Mouse (Mus musculus) forebrain, embryonic 10.5 days (tissue): ENCODE measurements around the gene Ninj2. TPM values are rescaled to one million over a fixed set of nuclear protein-coding genes. Genes with fewer than 3 reads are reported as not detected.

ENCODE experiments used
- DNase-seq: peaks from one replicate; pipeline ENCODE4 v3.0.0-alpha.2; 2017; ENCODE audit warnings: low spot score; ENCODE audit errors: extremely low spot score
- H3K27ac ChIP-seq: fragments of 300-500 bp; sonication (generic); 2 replicates; pipeline ENCODE4 v1.5.1; 2016; ENCODE audit warnings: mild to moderate bottlenecking
- H3K27me3 ChIP-seq: fragments of 300-500 bp; sonication (generic); 2 replicates; pipeline ENCODE4 v1.6.1; 2016; ENCODE audit warnings: mild to moderate bottlenecking; ENCODE audit not compliant: poor library complexity, severe bottlenecking
- H3K36me3 ChIP-seq: fragments of 300-500 bp; sonication (generic); replicated peaks from 2 replicates; pipeline ENCODE4 v1.6.1; 2016; ENCODE audit warnings: mild to moderate bottlenecking, moderate library complexity
- H3K4me1 ChIP-seq: fragments of 300-500 bp; sonication (generic); 2 replicates; pipeline ENCODE4 v1.6.1; 2016
- H3K4me3 ChIP-seq: fragments of 300-500 bp; sonication (generic); 2 replicates; pipeline ENCODE4 v1.5.1; 2016; ENCODE audit warnings: mild to moderate bottlenecking, moderate library complexity
- H3K9me3 ChIP-seq: fragments of 300-500 bp; sonication (generic); 2 replicates; pipeline ENCODE4 v1.6.1; 2016; ENCODE audit warnings: mild to moderate bottlenecking, moderate library complexity
- WGBS: fragments of 180-500 bp; shearing (Covaris S2); methylation state at CpG from one replicate; pipeline ENCODE4 v1.1.7; 2016; 5-methylcytosine and 5-hydroxymethylcytosine counted together
- polyA plus RNA-seq: library from polyadenylated mRNA; unstranded; fragments of >200 nt; fragmentation: Nextera tagmentation; extraction: Ambion mirVana; gene quantifications from 2 replicates; pipeline ENCODE4 v1.2.1, GENCODE M21; 2016

Ninj2 gene
- polyA plus RNA-seq, 1 experiment from 2014 or later: not detected

GRCm38 (mm10) chr6:120202406-120202805, 109.3 kb downstream of the Ninj2 start:
- Histone ChIP-seq H3K9me3 (no peaks in the 10 kb centered on the region), H3K27ac (peak overlapping the region; percentile 44), H3K36me3 (no peaks in the 10 kb centered on the region), H3K27me3 (no peaks in the 10 kb centered on the region), H3K4me1 (peaks cover 42% of the 10 kb centered on the region), H3K4me3 (no peak overlapping the region)
- no peak for DNase-seq
- 69% methylated on average over 8 of the region's 8 CpGs for WGBS

DNA sequence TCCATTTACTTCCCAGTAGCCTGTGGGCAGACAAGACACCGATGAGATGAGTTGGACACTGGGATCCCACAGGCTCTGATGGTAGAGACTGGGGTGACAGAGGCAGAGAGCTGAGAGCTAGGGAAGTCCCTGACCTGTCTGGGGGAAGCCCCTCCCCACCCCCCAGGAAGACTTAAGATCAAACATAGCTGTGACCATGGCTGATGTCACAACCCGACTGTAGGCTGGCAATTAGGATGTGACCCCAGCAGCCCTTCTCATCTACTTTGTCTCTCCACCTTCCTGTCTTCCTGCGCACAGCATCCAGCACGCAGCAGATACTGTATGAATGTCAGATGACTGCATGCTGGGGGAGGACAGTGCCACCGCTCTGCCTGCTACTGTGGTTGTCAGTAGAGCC, 113.4 kb downstream of the Ninj2 start:
- DNase-seq: no peak
- Histone ChIP-seq H3K4me3 (no peak overlapping the region), H3K27ac (no peak overlapping the region), H3K27me3 (no peaks in the 10 kb centered on the region), H3K9me3 (no peaks in the 10 kb centered on the region), H3K36me3 (no peaks in the 10 kb centered on the region), H3K4me1 (peaks cover 26% of the 10 kb centered on the region)
- 91% methylated on average over 5 of the region's 5 CpGs for WGBS

DNA sequence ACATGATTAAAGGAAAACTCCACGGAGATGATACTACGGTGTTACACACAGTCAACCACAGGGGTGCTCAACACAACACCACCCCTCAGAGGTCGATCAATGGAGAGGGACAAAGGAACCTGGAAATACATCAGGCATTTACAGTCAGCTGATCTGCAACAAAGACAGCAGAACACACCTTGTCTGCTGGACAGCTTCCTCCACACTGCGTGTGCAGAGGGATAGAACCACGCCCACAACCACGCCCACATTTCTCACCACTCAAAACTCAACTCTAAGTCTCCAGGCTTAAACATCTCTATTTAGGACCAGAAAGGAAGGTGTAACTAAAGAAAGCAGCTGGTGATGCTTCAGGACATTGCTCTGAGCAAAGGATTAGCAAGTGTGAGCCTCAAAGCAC, 118.4 kb downstream of the Ninj2 start:
- Histone ChIP-seq H3K9me3 (no peaks in the 10 kb centered on the region), H3K27me3 (no peaks in the 10 kb centered on the region), H3K4me3 (no peak overlapping the region), H3K4me1 (0 out of 2 replicates have a peak, but pooled peaks cover 4% of the 10 kb centered on the region), H3K27ac (no peak overlapping the region), H3K36me3 (no peaks in the 10 kb centered on the region)
- WGBS: 89% methylated on average over 6 of the region's 6 CpGs
- no peak for DNase-seq

DNA sequence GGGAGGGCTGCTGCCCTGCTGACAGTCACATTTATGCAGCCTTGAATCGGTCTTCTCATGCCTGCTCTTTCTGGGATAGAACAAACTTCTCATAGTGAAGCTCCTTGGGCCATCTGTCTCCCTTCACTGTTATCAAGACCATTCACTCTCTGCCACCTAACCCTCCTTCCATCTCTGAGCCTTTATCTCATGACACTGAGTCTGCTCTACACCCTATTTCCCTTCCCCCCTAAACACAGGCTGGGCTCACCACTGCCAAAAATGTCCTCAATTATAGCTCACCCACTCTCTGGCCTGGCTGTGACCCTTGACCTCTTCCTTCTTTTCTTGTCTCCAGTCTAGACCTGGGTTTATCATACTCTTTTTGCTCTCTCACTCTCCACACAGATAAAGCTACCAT, 123.6 kb downstream of the Ninj2 start:
- Histone ChIP-seq H3K9me3 (no peaks in the 10 kb centered on the region), H3K27me3 (no peaks in the 10 kb centered on the region), H3K4me1 (peaks cover 4% of the 10 kb centered on the region; the same call in 1 of the 2 replicates), H3K4me3 (no peak overlapping the region), H3K36me3 (no peaks in the 10 kb centered on the region), H3K27ac (no peak overlapping the region)
- 80% methylated on average over 1 of the region's 1 CpGs for WGBS
- DNase-seq: no peak

DNA sequence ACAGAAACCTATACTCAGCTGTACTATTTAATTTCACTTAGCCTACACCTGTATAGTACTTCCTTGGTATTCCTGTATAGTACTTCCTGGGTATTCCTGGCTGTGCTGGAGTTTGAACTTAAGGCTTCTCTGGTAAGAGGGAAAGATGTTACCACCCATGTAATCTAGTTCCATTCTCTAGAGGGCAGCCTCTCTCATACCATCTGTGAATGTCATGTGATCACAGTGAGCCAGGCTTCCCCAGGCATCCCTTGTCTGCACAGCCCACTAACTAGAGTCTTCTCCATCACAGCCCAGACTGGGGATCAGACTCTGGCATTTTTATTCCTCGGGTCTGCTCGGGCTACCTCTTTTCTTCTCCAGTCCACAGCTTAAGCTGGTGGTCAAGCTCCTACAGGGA, 126.1 kb downstream of the Ninj2 start:
- H3K27ac ChIP-seq: no peak overlapping the region
- no peak overlapping the region for H3K4me3 ChIP-seq
- no peak for DNase-seq
- no peaks in the 10 kb centered on the region for H3K9me3 ChIP-seq
- WGBS: 75% methylated on average over 2 of the region's 2 CpGs
- peaks cover 4% of the 10 kb centered on the region; the same call in 1 of the 2 replicates for H3K4me1 ChIP-seq
- H3K27me3 ChIP-seq: no peaks in the 10 kb centered on the region
- H3K36me3 ChIP-seq: no peaks in the 10 kb centered on the region

DNA sequence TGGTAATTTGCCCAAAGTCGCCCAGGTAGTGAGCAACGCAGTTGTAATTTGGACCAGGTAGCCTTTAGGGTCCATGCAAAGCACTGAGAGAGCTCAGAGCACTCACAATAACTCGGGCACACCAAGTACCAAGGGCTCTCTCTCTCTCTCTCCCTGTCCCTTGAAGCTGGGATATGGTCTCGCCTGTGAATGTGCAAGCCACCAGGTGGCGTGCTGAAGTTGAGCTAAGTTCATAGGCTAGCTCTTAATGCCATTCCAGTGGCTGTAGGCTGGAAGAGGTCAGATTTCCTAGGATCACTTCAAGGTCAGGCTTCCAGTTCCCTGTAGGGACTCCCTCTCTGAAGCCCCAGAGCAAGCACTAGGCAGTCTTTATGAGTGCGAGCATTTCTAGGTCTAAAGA, 129.5 kb downstream of the Ninj2 start:
- Histone ChIP-seq H3K4me1 (peaks cover 12% of the 10 kb centered on the region), H3K36me3 (no peaks in the 10 kb centered on the region), H3K9me3 (no peaks in the 10 kb centered on the region), H3K4me3 (no peak overlapping the region), H3K27me3 (no peaks in the 10 kb centered on the region), H3K27ac (no peak overlapping the region)
- WGBS: 30% methylated on average over 6 of the region's 6 CpGs
- DNase-seq: peak; percentile 41

DNA sequence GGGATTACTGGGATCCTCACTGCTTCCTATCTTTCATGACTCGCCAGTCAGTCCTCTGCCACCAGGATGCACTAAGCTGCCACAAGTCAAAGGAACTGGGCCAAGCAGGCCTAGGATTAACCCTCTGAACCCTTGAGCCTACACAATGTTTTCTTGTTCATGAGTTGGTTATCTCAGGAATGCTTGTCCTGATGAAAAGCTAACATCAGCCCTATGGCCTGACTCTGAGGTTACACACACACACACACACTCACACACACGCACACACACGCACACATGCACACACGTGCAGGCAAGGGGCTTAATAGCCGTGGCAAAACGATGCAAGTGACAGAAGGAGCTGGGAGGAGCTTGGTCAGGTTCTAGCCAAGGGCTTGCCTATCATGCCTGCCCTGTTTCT, 132.2 kb downstream of the Ninj2 start:
- WGBS: 65% methylated on average over 6 of the region's 6 CpGs
- Histone ChIP-seq H3K9me3 (no peaks in the 10 kb centered on the region), H3K27me3 (no peaks in the 10 kb centered on the region), H3K4me3 (no peak overlapping the region), H3K36me3 (no peaks in the 10 kb centered on the region), H3K4me1 (peaks cover 20% of the 10 kb centered on the region), H3K27ac (0 out of 2 replicates have a peak overlapping the region, but pooled peaks have one; percentile 4)
- DNase-seq: no peak

DNA sequence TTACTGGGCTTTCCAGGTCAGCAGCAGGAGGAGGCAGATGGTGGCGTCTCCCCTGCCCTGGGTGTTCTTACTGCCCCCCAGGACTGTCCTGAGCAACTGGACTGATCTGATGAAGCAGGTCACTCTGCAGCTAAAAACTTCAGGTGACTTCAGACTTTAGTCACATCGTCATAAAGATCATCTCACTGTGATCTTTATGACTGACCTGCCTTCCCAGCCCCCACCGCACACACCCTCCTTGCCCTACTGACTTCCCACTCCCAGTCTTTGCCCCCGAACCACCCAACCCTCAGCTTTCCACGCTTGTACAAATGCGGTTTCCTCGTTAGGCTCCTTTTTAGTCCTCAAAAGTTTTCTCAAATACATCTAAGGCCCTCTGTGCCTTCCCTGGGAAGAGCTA, 133.9 kb downstream of the Ninj2 start:
- Histone ChIP-seq H3K4me3 (no peak overlapping the region), H3K27ac (no peak overlapping the region), H3K27me3 (no peaks in the 10 kb centered on the region), H3K36me3 (no peaks in the 10 kb centered on the region), H3K4me1 (peaks cover 27% of the 10 kb centered on the region), H3K9me3 (no peaks in the 10 kb centered on the region)
- WGBS: 88% methylated on average over 7 of the region's 7 CpGs
- no peak for DNase-seq

DNA sequence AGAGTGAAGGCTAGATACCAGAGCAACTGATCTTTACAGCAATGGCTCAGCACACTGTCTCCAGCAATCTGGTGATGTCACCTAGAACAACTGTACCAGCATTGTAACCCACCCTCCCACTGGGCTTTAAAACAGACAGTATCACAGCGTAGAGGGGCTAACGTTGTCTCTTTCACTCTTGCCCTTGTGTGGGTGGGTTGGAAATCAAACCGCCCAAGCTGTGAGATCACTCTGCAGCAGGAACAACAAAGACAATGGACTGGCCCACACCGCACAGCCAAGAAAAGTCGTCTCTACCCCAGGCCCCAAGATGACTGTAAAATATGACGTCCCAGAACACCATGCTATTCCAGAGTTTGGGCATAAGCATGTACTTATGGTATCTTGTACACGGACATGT, 136.7 kb downstream of the Ninj2 start:
- WGBS: 77% methylated on average over 7 of the region's 7 CpGs
- no peak for DNase-seq
- Histone ChIP-seq H3K27ac (no peak overlapping the region), H3K27me3 (no peaks in the 10 kb centered on the region), H3K4me1 (peaks cover 33% of the 10 kb centered on the region), H3K9me3 (no peaks in the 10 kb centered on the region), H3K36me3 (no peaks in the 10 kb centered on the region), H3K4me3 (no peak overlapping the region)

DNA sequence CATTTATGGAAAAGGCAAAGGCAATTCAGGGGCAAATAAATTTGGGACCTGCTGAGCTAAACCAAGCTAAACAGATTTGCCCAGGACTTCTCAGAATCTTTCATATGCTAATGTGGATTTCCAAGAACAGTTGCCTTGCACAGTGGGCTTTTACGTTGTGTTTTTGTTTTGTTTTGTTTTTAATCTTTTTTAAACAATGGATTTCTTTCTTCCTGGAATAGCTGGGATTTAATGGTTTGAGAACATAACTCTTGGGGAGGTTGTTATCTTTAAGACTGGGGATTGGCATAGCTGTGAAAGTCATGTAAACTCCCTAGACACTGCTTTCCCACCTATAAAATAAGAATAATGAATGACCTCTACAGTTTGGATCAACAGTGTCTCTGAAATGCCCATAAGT, 137.3 kb downstream of the Ninj2 start:
- Histone ChIP-seq H3K36me3 (no peaks in the 10 kb centered on the region), H3K27me3 (no peaks in the 10 kb centered on the region), H3K4me3 (no peak overlapping the region), H3K9me3 (no peaks in the 10 kb centered on the region), H3K27ac (no peak overlapping the region), H3K4me1 (peaks cover 32% of the 10 kb centered on the region)
- 25% methylated on average over 1 of the region's 1 CpGs for WGBS
- no peak for DNase-seq

DNA sequence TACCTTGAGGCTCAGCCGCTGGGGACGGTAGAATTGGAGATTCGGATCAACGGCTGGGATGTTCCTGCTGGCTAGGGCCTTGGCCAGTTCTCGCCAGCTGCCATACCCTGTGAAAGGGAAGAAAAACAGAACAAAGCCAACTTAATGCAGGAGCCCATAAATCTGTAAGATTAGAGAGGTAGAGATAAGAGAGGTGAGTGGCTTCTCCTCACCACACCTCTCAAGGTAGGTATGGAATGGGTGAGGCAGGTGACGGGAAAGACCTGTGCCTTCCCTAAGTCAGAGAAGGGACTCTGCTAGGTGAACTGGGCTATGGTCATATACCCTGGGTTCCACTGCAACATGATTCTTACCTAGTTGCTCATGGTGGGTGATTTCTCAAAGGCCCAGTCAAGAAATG, 139.7 kb downstream of the Ninj2 start:
- peaks cover 28% of the 10 kb centered on the region for H3K4me1 ChIP-seq
- H3K4me3 ChIP-seq: no peak overlapping the region
- no peak for DNase-seq
- H3K9me3 ChIP-seq: no peaks in the 10 kb centered on the region
- WGBS: 93% methylated on average over 6 of the region's 6 CpGs
- no peak overlapping the region for H3K27ac ChIP-seq
- no peaks in the 10 kb centered on the region for H3K27me3 ChIP-seq
- no peaks in the 10 kb centered on the region for H3K36me3 ChIP-seq

GRCm38 (mm10) chr6:120235874-120236273, 142.7 kb downstream of the Ninj2 start:
- H3K9me3 ChIP-seq: no peaks in the 10 kb centered on the region
- H3K4me1 ChIP-seq: peaks cover 15% of the 10 kb centered on the region
- DNase-seq: no peak
- WGBS: 73% methylated on average over 7 of the region's 7 CpGs
- no peaks in the 10 kb centered on the region for H3K27me3 ChIP-seq
- no peaks in the 10 kb centered on the region for H3K36me3 ChIP-seq
- H3K27ac ChIP-seq: no peak overlapping the region
- no peak overlapping the region for H3K4me3 ChIP-seq

DNA sequence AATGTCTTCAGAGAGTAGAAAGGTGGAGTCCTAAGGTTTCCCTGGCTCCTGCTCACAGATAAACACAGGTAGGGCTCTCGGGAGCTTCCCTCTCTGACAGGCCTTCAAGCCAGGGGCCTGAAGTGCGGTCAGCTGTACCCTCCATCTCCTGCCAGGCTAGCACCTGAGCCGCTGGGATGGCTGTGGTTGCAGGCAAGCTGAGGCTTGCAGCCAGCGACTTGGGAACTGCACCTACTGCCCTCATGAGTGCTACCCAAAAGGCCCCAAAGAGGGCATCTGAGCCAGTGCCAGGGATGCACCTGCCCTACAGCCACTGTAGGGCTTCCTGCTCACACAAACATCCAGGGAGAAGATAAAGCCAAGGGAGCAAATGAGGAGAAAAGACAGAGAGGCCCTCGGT, 147.3 kb downstream of the Ninj2 start:
- H3K27me3 ChIP-seq: no peaks in the 10 kb centered on the region
- H3K4me3 ChIP-seq: no peak overlapping the region
- H3K27ac ChIP-seq: no peak overlapping the region
- no peaks in the 10 kb centered on the region for H3K9me3 ChIP-seq
- H3K4me1 ChIP-seq: peaks cover 7% of the 10 kb centered on the region
- no peak for DNase-seq
- 84% methylated on average over 5 of the region's 5 CpGs for WGBS
- no peaks in the 10 kb centered on the region for H3K36me3 ChIP-seq

GRCm38 (mm10) chr6:120241453-120241852, 148.3 kb downstream of the Ninj2 start:
- 92% methylated on average over 12 of the region's 12 CpGs for WGBS
- Histone ChIP-seq H3K4me3 (no peak overlapping the region), H3K27ac (no peak overlapping the region), H3K36me3 (no peaks in the 10 kb centered on the region), H3K27me3 (no peaks in the 10 kb centered on the region), H3K9me3 (no peaks in the 10 kb centered on the region), H3K4me1 (no peaks in the 10 kb centered on the region; the same call in 1 of the 2 replicates)
- DNase-seq: no peak
